Mouse (Mus musculus): ENCODE results near the gene Fcgr4.

DNA sequence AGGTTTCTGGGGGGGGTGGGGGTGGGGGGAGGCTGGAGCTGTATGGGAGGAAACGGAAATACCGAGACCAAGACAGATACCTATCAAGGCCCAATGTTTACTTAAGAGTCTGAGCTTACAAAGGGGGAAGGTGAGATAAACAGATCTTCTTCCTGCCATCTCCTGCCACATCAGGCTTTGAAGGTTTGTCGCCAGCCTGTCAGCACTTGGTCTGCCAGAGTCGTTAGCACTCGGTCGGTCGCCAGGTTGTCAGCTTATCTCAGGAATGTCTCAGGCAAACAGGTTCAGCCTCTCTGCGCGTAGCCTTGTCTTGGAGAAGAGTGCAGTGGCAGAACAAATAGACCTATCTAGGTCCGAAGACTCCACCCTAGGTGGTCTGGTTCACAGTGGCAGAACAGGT, 41.7 kb downstream of the Fcgr4 start:
- TF ChIP-seq POLR2A (IDR thresholded peaks at IDR 0.05; ENCODE audit: insufficient read depth, low read depth, low read length), result no peak
- no peak for TF ChIP-seq CTCF (IDR thresholded peaks at IDR 0.05)
- TF ChIP-seq EP300 (IDR thresholded peaks at IDR 0.05; ENCODE audit: insufficient read depth, low read depth, low read length), result no peak
